Mouse (Mus musculus): Measurements from ENCODE around the gene Ccdc181. TPM values are rescaled to one million over a fixed set of nuclear protein-coding genes. Genes with fewer than 3 reads are reported as not detected.
"Not testable (repeated sequence)": the region's sequence is repeated elsewhere in the genome, so short reads cannot be mapped to it uniquely, and the experiment has no call there.

Ccdc181 gene
- polyA plus RNA-seq (2015; fragmentation: Nextera tagmentation; extraction: Ambion mirVana) = 22.7 TPM in 2 replicates

GRCm38 (mm10) chr1:164275455-164275954, at the start of gene Ccdc181:
TSS of gene Ccdc181 (plus strand) at chr1:164275585.
- Histone ChIP-seq H3K4me1 (replicated peaks) (no peaks in the 10 kb centered on the region), H3K27ac (peak within 1 kb of the TSS; percentile 86), H3K9me3 (no peaks in the 10 kb centered on the region), H3K27me3 (0 out of 2 replicates have a peak, but pooled peaks cover 4% of the 10 kb centered on the region), H3K4me2 (peak within 1 kb of the TSS; percentile 82), H3K36me3 (peaks cover 7% of the 10 kb centered on the region), H3K4me3 (peak within 1 kb of the TSS; percentile 68), H3K9ac (peak within 1 kb of the TSS; percentile 78)
- ATAC-seq (ENCODE audit: low FRiP score) = peak; percentile 100
- under 1% methylated on average over 31 of the region's 31 CpGs for WGBS

- not testable (repeated sequence) for H3K4me3 ChIP-seq; H3K27me3 ChIP-seq; H3K4me1 ChIP-seq (replicated peaks); H3K27ac ChIP-seq; H3K9me3 ChIP-seq; H3K9ac ChIP-seq; H3K36me3 ChIP-seq; ATAC-seq (ENCODE audit: low FRiP score); H3K4me2 ChIP-seq
- WGBS = 86% methylated on average over 2 of the region's 4 CpGs
These were observed 43.3 kb upstream of the Ccdc181 start for GRCm38 (mm10) chr1:164231937-164232570.

- Histone ChIP-seq H3K4me2 (no peak overlapping the region), H3K4me1 (replicated peaks) (no peaks in the 10 kb centered on the region), H3K9ac (no peak overlapping the region), H3K36me3 (no peaks in the 10 kb centered on the region), H3K9me3 (no peaks in the 10 kb centered on the region), H3K27ac (no peak overlapping the region), H3K4me3 (no peak overlapping the region), H3K27me3 (no peaks in the 10 kb centered on the region)
- no peak for ATAC-seq (ENCODE audit: low FRiP score)
- WGBS = 77% methylated on average over 1 of the region's 1 CpGs
These were observed 41.9 kb upstream of the Ccdc181 start for GRCm38 (mm10) chr1:164233447-164233846.

DNA sequence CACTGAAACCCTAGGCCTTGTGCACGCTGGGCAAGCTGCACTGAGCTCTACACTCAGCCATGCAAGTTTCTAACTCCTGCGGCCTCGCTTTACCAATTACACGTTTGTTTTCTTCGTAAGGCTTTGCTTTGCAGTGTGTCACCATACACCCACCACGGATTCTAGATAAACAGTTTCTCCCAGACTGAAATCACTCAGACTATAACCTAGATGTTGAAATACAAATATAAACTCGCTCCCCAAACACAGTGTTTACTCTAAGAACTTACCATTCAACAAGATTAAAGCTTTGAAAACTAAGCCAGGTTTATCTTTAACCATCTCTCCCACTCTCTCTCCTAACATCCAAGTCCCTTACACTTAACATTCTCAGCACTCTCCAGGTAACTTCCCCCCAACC, 40.3 kb upstream of the Ccdc181 start:
- no peak overlapping the region for H3K4me3 ChIP-seq
- no peaks in the 10 kb centered on the region for H3K9me3 ChIP-seq
- no peaks in the 10 kb centered on the region for H3K27me3 ChIP-seq
- H3K36me3 ChIP-seq = no peaks in the 10 kb centered on the region
- no peak for ATAC-seq (ENCODE audit: low FRiP score)
- WGBS = 67% methylated on average over 7 of the region's 7 CpGs
- no peak overlapping the region for H3K27ac ChIP-seq
- H3K4me1 ChIP-seq (replicated peaks) = no peaks in the 10 kb centered on the region
- H3K9ac ChIP-seq = no peak overlapping the region
- H3K4me2 ChIP-seq = no peak overlapping the region

- 74% methylated on average over 7 of the region's 7 CpGs for WGBS
- Histone ChIP-seq H3K27me3 (no peaks in the 10 kb centered on the region), H3K9ac (no peak overlapping the region), H3K9me3 (no peaks in the 10 kb centered on the region), H3K4me3 (no peak overlapping the region), H3K4me2 (no peak overlapping the region), H3K27ac (no peak overlapping the region), H3K36me3 (no peaks in the 10 kb centered on the region), H3K4me1 (replicated peaks) (no peaks in the 10 kb centered on the region)
- no peak for ATAC-seq (ENCODE audit: low FRiP score)
These were observed 39.3 kb upstream of the Ccdc181 start for GRCm38 (mm10) chr1:164236078-164236477.

DNA sequence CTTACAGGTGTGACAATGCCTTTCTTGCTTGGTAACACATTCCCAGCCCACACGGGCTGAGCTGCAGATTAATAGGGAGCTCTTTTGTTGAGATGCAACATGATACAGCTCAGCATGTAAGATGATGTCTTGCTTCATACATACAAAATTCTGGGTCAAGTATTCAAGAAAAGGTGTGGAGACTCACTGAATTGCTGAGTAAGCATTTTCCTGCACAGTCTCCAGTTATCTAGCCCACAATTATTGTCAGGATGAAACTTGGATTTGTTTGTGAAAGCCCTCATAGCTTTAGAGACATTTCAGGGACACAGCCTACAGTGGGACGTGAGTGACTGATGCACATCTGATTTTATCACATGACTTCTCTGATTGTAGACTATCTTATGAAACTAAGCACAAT, 33.9 kb upstream of the Ccdc181 start:
- H3K9me3 ChIP-seq = no peaks in the 10 kb centered on the region
- no peak overlapping the region for H3K4me3 ChIP-seq
- H3K4me2 ChIP-seq = no peak overlapping the region
- no peak overlapping the region for H3K9ac ChIP-seq
- no peak overlapping the region for H3K27ac ChIP-seq
- 83% methylated on average over 2 of the region's 2 CpGs for WGBS
- no peaks in the 10 kb centered on the region for H3K4me1 ChIP-seq (replicated peaks)
- H3K36me3 ChIP-seq = no peaks in the 10 kb centered on the region
- ATAC-seq (ENCODE audit: low FRiP score) = no peak
- H3K27me3 ChIP-seq = no peaks in the 10 kb centered on the region

- H3K9ac ChIP-seq = no peak overlapping the region
- peaks cover 5% of the 10 kb centered on the region for H3K4me1 ChIP-seq (replicated peaks)
- H3K27ac ChIP-seq = no peak overlapping the region
- no peaks in the 10 kb centered on the region for H3K9me3 ChIP-seq
- 70% methylated on average over 8 of the region's 8 CpGs for WGBS
- no peak overlapping the region for H3K4me2 ChIP-seq
- no peaks in the 10 kb centered on the region for H3K36me3 ChIP-seq
- no peaks in the 10 kb centered on the region for H3K27me3 ChIP-seq
- ATAC-seq (ENCODE audit: low FRiP score) = no peak
- no peak overlapping the region for H3K4me3 ChIP-seq
These were observed 32.6 kb upstream of the Ccdc181 start for GRCm38 (mm10) chr1:164242809-164243208.

DNA sequence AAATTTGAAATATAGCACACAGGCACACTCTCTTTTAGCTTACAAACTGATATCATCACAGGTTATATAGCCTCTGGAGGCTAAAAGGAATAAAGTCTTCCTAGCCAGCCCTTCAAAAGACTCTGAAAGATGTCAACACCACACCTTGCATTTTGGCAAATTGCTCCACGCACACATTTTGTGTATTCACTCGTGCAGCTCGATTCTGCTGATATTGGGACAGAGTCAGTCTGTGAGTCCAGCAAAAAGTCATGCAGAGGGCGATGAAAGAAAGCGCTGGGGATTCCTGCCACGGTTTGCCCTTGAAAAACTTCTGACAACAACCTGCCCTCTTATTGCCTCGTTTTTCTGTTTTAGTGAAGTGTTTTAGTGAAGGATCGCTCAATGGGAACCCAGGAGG, 27.9 kb upstream of the Ccdc181 start:
- Histone ChIP-seq H3K4me2 (peak overlapping the region; percentile 76), H3K9me3 (no peaks in the 10 kb centered on the region), H3K4me3 (0 out of 2 replicates have a peak overlapping the region, but pooled peaks have one; percentile 74), H3K27ac (no peak overlapping the region), H3K36me3 (no peaks in the 10 kb centered on the region), H3K9ac (peak overlapping the region; percentile 71), H3K4me1 (replicated peaks) (peaks cover 26% of the 10 kb centered on the region), H3K27me3 (peaks cover 12% of the 10 kb centered on the region; the same call in 1 of the 2 replicates)
- 34% methylated on average over 8 of the region's 8 CpGs for WGBS
- no peak for ATAC-seq (ENCODE audit: low FRiP score)

- H3K27me3 ChIP-seq = peaks cover 12% of the 10 kb centered on the region; the same call in 1 of the 2 replicates
- 6% methylated on average over 10 of the region's 10 CpGs for WGBS
- H3K27ac ChIP-seq = no peak overlapping the region
- H3K4me2 ChIP-seq = peak overlapping the region; percentile 76
- H3K9me3 ChIP-seq = no peaks in the 10 kb centered on the region
- H3K9ac ChIP-seq = peak overlapping the region; percentile 71
- H3K4me3 ChIP-seq = peak overlapping the region; percentile 74
- ATAC-seq (ENCODE audit: low FRiP score) = no peak
- H3K36me3 ChIP-seq = no peaks in the 10 kb centered on the region
- H3K4me1 ChIP-seq (replicated peaks) = peaks cover 26% of the 10 kb centered on the region
These were observed 27.4 kb upstream of the Ccdc181 start for GRCm38 (mm10) chr1:164247971-164248370.

DNA sequence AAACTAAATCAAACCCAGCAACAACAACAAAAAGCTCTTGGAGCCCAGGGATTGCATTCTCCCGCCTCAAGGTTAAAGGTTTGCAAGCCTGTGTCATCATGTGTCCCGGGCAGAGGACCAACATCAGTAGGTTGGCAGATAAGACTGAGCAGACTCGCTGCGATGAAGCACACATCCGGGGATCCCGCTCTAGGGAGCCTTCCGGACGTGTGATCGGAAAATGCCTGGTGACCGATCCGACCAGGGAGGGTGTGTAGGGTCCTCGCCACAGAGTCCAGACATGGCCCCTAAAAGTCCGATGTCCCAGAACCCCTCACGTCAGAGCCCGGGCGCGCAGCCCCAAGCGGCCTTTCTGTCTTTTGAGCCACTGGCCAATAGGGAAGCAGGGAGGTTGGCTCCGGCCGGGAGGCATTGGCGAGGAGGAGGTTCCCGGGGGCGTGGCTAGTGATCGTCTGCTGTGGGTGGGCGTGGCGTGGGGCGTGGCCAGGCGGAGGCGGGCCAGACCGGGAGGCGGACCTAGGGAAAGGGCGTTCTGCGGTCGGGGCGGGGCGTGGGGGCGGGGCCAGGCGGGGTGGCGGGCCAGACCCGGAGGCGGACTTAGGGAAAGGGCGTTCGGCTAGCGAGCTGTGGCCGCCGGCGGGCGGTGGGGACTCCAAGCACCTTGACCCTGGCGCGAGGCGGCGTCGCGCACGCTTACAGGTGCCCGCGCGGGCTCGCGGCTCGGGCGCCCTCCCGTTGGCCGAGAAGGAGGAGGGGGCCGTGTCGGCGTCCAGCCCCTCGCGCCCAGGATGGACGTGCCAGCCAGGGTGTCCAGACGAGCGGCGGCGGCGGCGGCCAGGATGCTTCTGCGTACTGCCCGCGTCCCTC, 26.7 kb upstream of the Ccdc181 start, which contains the start of gene Slc19a2:
Gene Slc19a2 (plus strand): TSS at position 582 of the 867 bp plus-strand sequence.
- H3K27ac ChIP-seq = peak within 1 kb of the TSS; percentile 80
- H3K4me3 ChIP-seq = peak within 1 kb of the TSS; percentile 74
- peaks cover 12% of the 10 kb centered on the region; the same call in 1 of the 2 replicates for H3K27me3 ChIP-seq
- peak within 1 kb of the TSS; percentile 76 for H3K4me2 ChIP-seq
- H3K9ac ChIP-seq = peak within 1 kb of the TSS; percentile 78
- H3K9me3 ChIP-seq = no peaks in the 10 kb centered on the region
- no peaks in the 10 kb centered on the region for H3K36me3 ChIP-seq
- peaks cover 26% of the 10 kb centered on the region for H3K4me1 ChIP-seq (replicated peaks)
- peak; percentile 97 for ATAC-seq (ENCODE audit: low FRiP score)
- WGBS = under 1% methylated on average over 68 of the region's 79 CpGs

- H3K9me3 ChIP-seq = no peaks in the 10 kb centered on the region
- H3K36me3 ChIP-seq = no peaks in the 10 kb centered on the region
- peak; percentile 23 for ATAC-seq (ENCODE audit: low FRiP score)
- H3K4me1 ChIP-seq (replicated peaks) = peaks cover 26% of the 10 kb centered on the region
- peak overlapping the region; percentile 78 for H3K9ac ChIP-seq
- peak overlapping the region; percentile 76 for H3K4me2 ChIP-seq
- H3K27me3 ChIP-seq = peaks cover 12% of the 10 kb centered on the region; the same call in 1 of the 2 replicates
- H3K4me3 ChIP-seq = peak overlapping the region; percentile 74
- H3K27ac ChIP-seq = peak overlapping the region; percentile 74
- WGBS = under 1% methylated on average over 33 of the region's 33 CpGs
These were observed 26.1 kb upstream of the Ccdc181 start for GRCm38 (mm10) chr1:164249332-164249711.
